Mouse (Mus musculus): ENCODE measurements around the gene Olfr520. TPM values are rescaled to one million over a fixed set of nuclear protein-coding genes. Genes with fewer than 3 reads are reported as not detected.

Olfr520 gene
- not detected for polyA plus RNA-seq (2015; fragmentation: Illumina TruSeq; extraction: RNeasy Lipid Tissue Mini Kit (QIAGEN cat#74804); ENCODE audit: low read depth, low replicate concordance)

DNA sequence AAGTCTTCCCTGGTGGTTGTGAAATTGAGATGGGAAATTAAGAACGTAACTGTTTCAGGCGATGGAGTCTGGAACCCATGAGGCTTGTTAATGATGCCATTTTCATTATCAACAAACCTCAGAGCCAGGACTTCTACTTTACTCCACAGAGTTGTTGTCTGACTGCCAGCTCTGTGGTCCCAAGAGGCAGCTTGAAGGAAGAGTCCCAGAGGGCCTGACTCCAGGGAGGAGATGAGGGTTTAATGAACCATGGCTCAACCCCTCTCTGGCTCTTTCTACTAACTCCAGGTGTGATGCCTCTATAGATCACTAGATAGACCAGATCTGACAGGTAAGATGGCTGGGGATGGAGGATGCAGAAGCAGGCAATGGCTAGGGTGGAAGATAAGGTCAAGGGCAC lies at the start of gene Olfr520:
Olfr520 (plus strand) TSS at position 301 of the 400 bp plus-strand sequence.

DNA sequence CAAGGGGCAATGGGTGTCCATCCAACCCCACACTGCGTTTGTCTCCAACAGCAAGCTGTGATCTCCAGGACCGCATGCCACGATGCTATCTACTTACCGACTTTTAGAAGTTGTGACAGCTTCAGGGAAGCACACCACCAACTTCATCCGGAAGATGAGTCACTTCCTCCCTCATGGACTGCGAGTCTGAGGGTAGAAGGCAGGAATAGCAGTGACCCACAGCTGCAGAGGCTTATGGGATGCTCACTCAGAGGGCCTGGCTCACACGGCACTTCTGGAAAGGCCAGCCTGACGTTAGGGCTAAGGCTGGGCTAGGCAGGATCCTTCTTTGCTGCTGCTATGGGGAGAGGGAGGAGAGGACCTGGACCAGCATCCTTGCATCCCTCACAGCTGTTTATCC lies 18.9 kb upstream of the Olfr520 start, which contains the start of gene Slco2b1:
Slco2b1 (minus strand) TSS at position 175 of the 400 bp plus-strand sequence.

DNA sequence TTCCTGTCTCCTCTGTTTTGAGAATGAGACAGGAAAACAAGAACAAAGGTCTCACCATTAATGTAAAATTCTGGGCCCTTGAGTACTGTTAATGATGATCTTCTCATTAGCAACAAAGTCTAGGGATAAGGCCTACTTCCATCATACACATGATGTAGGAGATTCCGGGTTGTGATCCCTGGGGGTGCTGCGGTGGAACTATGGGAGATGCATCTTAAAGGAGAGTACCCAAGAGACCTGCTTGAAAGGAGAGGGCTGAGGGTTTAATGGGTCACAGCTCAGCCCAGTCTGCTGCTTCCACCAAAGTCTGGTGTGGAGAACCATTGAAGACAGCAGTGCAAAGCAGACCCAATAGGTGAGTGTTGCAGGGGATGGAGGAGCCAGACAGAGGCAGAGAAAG lies 33.1 kb downstream of the Olfr520 start, which contains the start of gene Olfr521:
Olfr521 (plus strand) TSS at position 301 of the 400 bp plus-strand sequence.

Other genes with a start within 250 kb of the Olfr520 start
- 983 TPM for gene Rps3, start 246.5 kb upstream of the Olfr520 start, polyA plus RNA-seq (2015; fragmentation: Illumina TruSeq; extraction: RNeasy Lipid Tissue Mini Kit (QIAGEN cat#74804); ENCODE audit: low read depth, low replicate concordance)
- gene Arrb1, start 194.8 kb upstream of the Olfr520 start, polyA plus RNA-seq (2015; fragmentation: Illumina TruSeq; extraction: RNeasy Lipid Tissue Mini Kit (QIAGEN cat#74804); ENCODE audit: low read depth, low replicate concordance): 121 TPM
- 2.3 TPM for gene Tpbgl, start 103.2 kb upstream of the Olfr520 start, polyA plus RNA-seq (2015; fragmentation: Illumina TruSeq; extraction: RNeasy Lipid Tissue Mini Kit (QIAGEN cat#74804); ENCODE audit: low read depth, low replicate concordance)
- 11.9 TPM for gene Slco2b1, start 18.9 kb upstream of the Olfr520 start, polyA plus RNA-seq (2015; fragmentation: Illumina TruSeq; extraction: RNeasy Lipid Tissue Mini Kit (QIAGEN cat#74804); ENCODE audit: low read depth, low replicate concordance)
- not detected for gene Olfr521, start 33.2 kb downstream of the Olfr520 start, polyA plus RNA-seq (2015; fragmentation: Illumina TruSeq; extraction: RNeasy Lipid Tissue Mini Kit (QIAGEN cat#74804); ENCODE audit: low read depth, low replicate concordance)
- gene Neu3, start 98.1 kb downstream of the Olfr520 start, polyA plus RNA-seq (2015; fragmentation: Illumina TruSeq; extraction: RNeasy Lipid Tissue Mini Kit (QIAGEN cat#74804); ENCODE audit: low read depth, low replicate concordance): 2.8 TPM
- 0.98 TPM for gene Xrra1, start 128.8 kb downstream of the Olfr520 start, polyA plus RNA-seq (2015; fragmentation: Illumina TruSeq; extraction: RNeasy Lipid Tissue Mini Kit (QIAGEN cat#74804); ENCODE audit: low read depth, low replicate concordance)
- 152 TPM for gene Spcs2, start 133.2 kb downstream of the Olfr520 start, polyA plus RNA-seq (2015; fragmentation: Illumina TruSeq; extraction: RNeasy Lipid Tissue Mini Kit (QIAGEN cat#74804); ENCODE audit: low read depth, low replicate concordance)

Measured in brain, adult 10 weeks (tissue).